Mouse (Mus musculus) embryonic facial prominence, embryonic 12.5 days (tissue): ENCODE results near the gene Rpl34. TPM values are rescaled to one million over a fixed set of nuclear protein-coding genes. Genes with fewer than 3 reads are reported as not detected.

Experiments
- ATAC-seq: fragments of 200-750 bp; cut with Nextera tagmentation; 2 replicates; pipeline ENCODE4 v1.8.0; 2017; ENCODE audit not compliant: insufficient number of reproducible peaks, insufficient read depth, low FRiP score, low TSS enrichment
- H3K27ac ChIP-seq: fragments of 300-500 bp; sonication (generic); 2 replicates; pipeline ENCODE4 v1.5.1; 2016; ENCODE audit warnings: mild to moderate bottlenecking
- H3K27me3 ChIP-seq: fragments of 300-500 bp; sonication (generic); 2 replicates; pipeline ENCODE4 v1.6.1; 2016; ENCODE audit warnings: mild to moderate bottlenecking, moderate library complexity
- H3K36me3 ChIP-seq: fragments of 300-500 bp; sonication (generic); 2 replicates; pipeline ENCODE4 v1.6.1; 2016; ENCODE audit warnings: mild to moderate bottlenecking
- H3K4me1 ChIP-seq: fragments of 300-500 bp; sonication (generic); 2 replicates; pipeline ENCODE4 v1.6.1; 2016
- H3K4me2 ChIP-seq: fragments of 300-500 bp; sonication (generic); replicated peaks from 2 replicates; pipeline ENCODE4 v1.6.1; 2016; ENCODE audit warnings: mild to moderate bottlenecking, moderate library complexity
- H3K4me3 ChIP-seq: fragments of 300-500 bp; sonication (generic); 2 replicates; pipeline ENCODE4 v1.5.1; 2016; ENCODE audit warnings: mild to moderate bottlenecking
- H3K9ac ChIP-seq: fragments of 300-500 bp; sonication (generic); 2 replicates; pipeline ENCODE4 v1.6.1; 2016; ENCODE audit warnings: mild to moderate bottlenecking, moderate library complexity
- H3K9me3 ChIP-seq: fragments of 300-500 bp; sonication (generic); 2 replicates; pipeline ENCODE4 v1.6.1; 2016; ENCODE audit warnings: mild to moderate bottlenecking, moderate library complexity
- WGBS: fragments of 180-500 bp; shearing (Covaris S2); methylation state at CpG from one replicate; pipeline ENCODE4 v1.1.7; 2016; 5-methylcytosine and 5-hydroxymethylcytosine counted together
- polyA plus RNA-seq: library from polyadenylated mRNA; unstranded; fragments of >200 nt; fragmentation: Nextera tagmentation; extraction: Ambion mirVana; gene quantifications from 2 replicates; pipeline ENCODE4 v1.2.1, GENCODE M21; 2016

Gene Rpl34
- polyA plus RNA-seq, 1 experiment from 2014 or later = 842 TPM

DNA sequence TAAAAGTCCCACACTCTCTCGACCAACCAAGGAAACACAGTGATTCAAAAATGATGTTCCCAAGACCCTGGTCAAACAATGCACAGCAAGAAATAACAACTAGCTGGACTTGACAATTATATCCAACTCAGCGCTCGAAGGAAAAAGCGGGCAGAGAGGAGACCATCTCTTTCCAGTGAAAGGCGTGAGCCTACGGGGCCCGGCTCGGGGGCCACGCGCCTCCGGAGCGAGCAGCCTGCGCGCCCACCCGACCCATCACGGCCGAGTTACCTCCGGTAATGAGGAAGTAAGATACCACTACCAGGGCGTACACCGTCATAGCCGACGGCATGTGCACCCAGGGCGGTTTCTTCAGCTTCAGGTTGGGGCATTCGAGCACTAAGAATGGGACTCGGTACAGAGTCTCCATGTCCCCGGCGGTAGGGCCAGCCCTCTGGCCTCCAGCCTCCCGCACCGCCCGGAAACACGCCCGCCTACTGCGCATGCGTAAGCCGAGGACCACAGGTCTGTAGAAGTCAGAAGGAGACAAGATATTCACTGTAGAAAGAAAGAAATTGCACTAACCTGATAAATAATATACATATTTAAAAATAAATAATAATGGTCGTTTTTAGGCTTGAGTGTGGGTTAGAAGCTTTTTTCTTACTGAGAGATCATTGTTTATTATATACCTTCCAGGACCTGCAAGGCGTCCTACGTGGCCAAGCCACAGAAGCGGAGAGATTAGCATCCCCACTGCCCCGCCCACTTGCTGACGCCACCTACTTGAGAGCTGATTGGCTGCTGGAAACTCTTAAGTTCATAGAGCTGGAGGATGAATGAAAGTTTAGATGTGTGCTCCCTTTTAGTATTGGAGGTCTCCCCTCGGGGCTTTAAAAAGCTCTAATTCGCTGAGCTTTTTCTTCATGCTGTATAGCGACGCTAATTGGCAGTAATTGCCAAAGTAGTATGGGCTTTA lies 21.0 kb downstream of the Rpl34 start, which contains the start of gene Ostc:
Gene Ostc (minus strand): TSS at position 478 of the 958 bp plus-strand sequence.
- Histone ChIP-seq H3K36me3 (peaks cover 5% of the 10 kb centered on the region; the same call in 1 of the 2 replicates), H3K4me2 (peak within 1 kb of the TSS; percentile 73), H3K9ac (peak within 1 kb of the TSS; percentile 86), H3K4me3 (peak within 1 kb of the TSS; percentile 77), H3K9me3 (no peaks in the 10 kb centered on the region), H3K27ac (peak within 1 kb of the TSS; percentile 75), H3K4me1 (peaks cover 15% of the 10 kb centered on the region), H3K27me3 (no peaks in the 10 kb centered on the region)
- ATAC-seq = peak; percentile 95
- WGBS = under 1% methylated on average over 45 of the region's 45 CpGs

DNA sequence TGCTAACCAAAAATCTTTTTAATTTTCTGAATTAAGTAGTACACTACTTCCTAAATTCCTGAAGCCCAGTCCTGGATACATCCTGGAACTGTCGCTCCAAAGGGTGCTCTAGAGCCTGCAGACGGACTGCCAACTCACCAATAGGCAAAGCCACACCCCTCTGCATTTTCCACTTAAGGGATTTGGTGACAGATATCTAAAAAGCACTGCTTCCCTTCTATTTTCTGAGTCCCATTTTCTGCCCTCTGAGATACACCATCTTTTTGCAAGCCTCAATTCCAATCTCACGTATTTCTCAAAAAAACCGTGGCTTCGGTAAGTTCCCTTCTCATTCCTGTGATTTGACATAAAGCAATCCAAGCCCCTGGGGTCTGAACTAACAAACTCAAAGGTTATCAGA lies 21.7 kb downstream of the Rpl34 start:
- H3K4me2 ChIP-seq = peak overlapping the region; percentile 73
- peak overlapping the region; percentile 77 for H3K4me3 ChIP-seq
- ATAC-seq = no peak
- H3K27ac ChIP-seq = peak overlapping the region; percentile 75; the same call in 1 of the 2 replicates
- 1% methylated on average over 5 of the region's 5 CpGs for WGBS
- H3K9me3 ChIP-seq = no peaks in the 10 kb centered on the region
- H3K9ac ChIP-seq = peak overlapping the region; percentile 86
- peaks cover 9% of the 10 kb centered on the region; the same call in 1 of the 2 replicates for H3K36me3 ChIP-seq
- H3K27me3 ChIP-seq = no peaks in the 10 kb centered on the region
- peaks cover 15% of the 10 kb centered on the region for H3K4me1 ChIP-seq

DNA sequence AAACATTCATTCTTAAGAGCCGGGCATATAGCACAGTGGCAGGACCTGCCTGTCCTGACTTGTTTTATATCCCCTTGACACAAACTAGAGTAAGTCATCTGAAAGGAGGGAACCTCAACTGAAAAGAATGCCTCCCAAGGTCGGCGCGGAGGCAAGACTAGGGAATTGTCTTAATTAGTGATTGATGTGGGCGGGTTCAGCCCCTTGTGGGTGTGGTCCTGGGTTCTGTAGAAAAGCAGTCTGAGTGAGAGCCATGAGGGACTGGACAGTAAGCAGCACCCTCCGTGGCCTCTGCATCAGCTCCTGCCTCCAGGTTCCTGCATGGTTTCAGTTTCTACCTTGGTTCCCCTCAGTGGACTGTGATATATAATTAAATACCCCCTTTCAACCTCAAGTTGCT lies 27.9 kb downstream of the Rpl34 start:
- Histone ChIP-seq H3K4me3 (no peak overlapping the region), H3K36me3 (peaks cover 60% of the 10 kb centered on the region), H3K27me3 (no peaks in the 10 kb centered on the region), H3K4me2 (no peak overlapping the region), H3K9me3 (no peaks in the 10 kb centered on the region), H3K4me1 (peaks cover 7% of the 10 kb centered on the region; the same call in 1 of the 2 replicates), H3K9ac (no peak overlapping the region), H3K27ac (no peak overlapping the region)
- no peak for ATAC-seq
- 81% methylated on average over 6 of the region's 6 CpGs for WGBS

DNA sequence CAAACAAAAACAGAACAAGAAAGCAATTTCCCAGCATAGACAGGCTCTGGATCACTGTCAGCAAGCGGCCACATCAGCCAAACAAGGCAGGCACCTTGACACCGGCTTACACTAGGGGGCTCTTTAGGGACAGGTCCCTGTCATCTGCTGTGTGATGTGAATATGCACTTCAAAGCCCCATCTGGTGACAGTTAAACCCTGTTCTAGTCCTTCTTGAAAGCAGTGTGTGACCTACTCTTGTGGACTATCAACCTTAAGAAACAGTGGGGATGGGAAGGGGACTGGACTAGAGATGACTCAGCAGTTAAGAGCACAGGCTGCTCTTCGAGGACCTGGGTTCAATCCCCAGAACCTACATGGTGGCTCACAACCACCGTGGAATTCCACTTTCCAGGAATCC lies 32.6 kb downstream of the Rpl34 start:
- ATAC-seq = no peak
- WGBS = 82% methylated on average over 4 of the region's 4 CpGs
- Histone ChIP-seq H3K4me1 (no peaks in the 10 kb centered on the region), H3K4me2 (no peak overlapping the region), H3K27ac (no peak overlapping the region), H3K9ac (no peak overlapping the region), H3K27me3 (no peaks in the 10 kb centered on the region), H3K9me3 (no peaks in the 10 kb centered on the region), H3K36me3 (peaks cover 63% of the 10 kb centered on the region), H3K4me3 (no peak overlapping the region)

DNA sequence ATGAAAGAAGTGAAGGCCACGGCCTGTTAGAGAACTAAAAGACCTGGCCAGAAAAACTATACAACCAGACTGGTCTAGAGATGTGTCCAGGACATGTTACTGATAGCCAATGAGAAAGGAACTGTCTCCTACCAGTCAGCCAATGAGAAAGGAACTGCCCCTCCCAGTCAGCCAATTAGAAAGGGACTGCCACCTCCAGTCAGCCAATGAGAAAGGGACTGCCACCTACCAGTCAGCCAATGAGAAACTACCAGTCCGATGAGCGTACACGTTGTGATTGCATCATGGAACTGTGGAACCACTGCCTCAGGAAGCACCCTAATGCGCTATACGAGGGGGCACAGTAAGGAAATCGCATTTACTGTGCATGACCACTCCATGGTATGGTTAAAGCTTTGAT lies 35.5 kb downstream of the Rpl34 start:
- H3K36me3 ChIP-seq = peaks cover 37% of the 10 kb centered on the region
- H3K27ac ChIP-seq = no peak overlapping the region
- ATAC-seq = no peak
- 94% methylated on average over 7 of the region's 7 CpGs for WGBS
- H3K9me3 ChIP-seq = no peaks in the 10 kb centered on the region
- H3K27me3 ChIP-seq = no peaks in the 10 kb centered on the region
- no peak overlapping the region for H3K9ac ChIP-seq
- no peak overlapping the region for H3K4me2 ChIP-seq
- H3K4me3 ChIP-seq = no peak overlapping the region
- H3K4me1 ChIP-seq = peaks cover 7% of the 10 kb centered on the region

DNA sequence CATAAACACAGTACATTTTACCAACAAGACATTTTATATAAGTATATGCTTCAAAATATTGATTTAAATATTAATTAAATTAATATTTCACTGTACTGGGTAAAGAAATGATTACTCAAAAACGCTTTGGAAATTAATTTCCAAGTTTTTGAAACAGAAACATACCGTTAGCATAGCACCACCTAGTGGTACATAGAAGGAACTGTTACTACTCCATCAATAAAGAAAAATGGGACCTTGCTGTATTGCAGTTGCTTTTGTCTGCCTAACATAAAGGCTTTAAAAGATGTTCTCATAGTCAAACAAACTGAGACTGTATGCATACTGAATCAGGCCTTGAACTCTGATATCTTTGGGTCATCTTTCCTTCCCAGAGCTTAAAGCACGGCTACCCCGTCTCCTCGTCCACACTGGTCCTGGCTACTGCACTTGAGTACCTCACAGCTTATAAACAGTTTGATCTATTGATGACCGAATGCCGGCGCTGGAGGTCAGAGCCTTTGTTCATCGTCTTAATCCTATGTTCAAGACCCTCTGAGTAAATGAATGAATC lies 36.1 kb downstream of the Rpl34 start:
- no peak for ATAC-seq
- H3K9ac ChIP-seq = no peak overlapping the region
- 68% methylated on average over 9 of the region's 9 CpGs for WGBS
- no peak overlapping the region for H3K4me3 ChIP-seq
- H3K4me1 ChIP-seq = peaks cover 7% of the 10 kb centered on the region
- no peaks in the 10 kb centered on the region for H3K9me3 ChIP-seq
- no peak overlapping the region for H3K27ac ChIP-seq
- H3K4me2 ChIP-seq = no peak overlapping the region
- H3K36me3 ChIP-seq = peaks cover 31% of the 10 kb centered on the region
- H3K27me3 ChIP-seq = no peaks in the 10 kb centered on the region

DNA sequence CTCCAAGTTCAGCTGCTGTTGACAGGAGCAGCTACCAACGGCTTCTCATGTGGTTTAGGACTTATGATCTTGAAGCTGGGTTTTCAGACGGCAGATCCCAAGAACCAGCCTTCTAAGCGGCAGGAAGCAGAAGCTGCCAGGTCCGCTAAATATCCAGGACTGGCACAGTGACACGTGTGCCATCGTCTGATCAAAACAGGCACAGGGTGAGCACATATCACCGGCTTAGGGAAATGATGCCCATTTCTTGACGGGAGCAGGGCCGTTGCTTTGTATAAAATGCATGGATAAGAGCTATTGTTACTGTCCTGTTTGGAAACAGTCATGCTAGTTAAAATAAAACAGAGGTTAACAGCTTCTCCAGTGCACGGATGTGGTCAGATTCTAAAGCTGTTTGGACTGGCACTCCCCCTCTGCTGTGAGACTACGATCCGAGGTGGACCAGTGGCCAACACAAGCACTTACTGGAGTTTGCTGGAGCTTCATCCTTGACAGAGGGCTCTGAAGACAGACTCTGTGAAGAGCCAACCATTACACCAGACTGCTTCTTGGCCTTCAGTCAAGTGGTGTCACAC lies 38.5 kb downstream of the Rpl34 start:
- Histone ChIP-seq H3K9me3 (no peaks in the 10 kb centered on the region), H3K4me2 (peak overlapping the region; percentile 53), H3K27me3 (no peaks in the 10 kb centered on the region), H3K4me1 (peaks cover 7% of the 10 kb centered on the region), H3K9ac (peak overlapping the region; percentile 40; the same call in 1 of the 2 replicates), H3K36me3 (peaks cover 15% of the 10 kb centered on the region), H3K27ac (0 out of 2 replicates have a peak overlapping the region, but pooled peaks have one; percentile 36), H3K4me3 (peak overlapping the region; percentile 28)
- WGBS = 52% methylated on average over 12 of the region's 12 CpGs
- no peak for ATAC-seq

DNA sequence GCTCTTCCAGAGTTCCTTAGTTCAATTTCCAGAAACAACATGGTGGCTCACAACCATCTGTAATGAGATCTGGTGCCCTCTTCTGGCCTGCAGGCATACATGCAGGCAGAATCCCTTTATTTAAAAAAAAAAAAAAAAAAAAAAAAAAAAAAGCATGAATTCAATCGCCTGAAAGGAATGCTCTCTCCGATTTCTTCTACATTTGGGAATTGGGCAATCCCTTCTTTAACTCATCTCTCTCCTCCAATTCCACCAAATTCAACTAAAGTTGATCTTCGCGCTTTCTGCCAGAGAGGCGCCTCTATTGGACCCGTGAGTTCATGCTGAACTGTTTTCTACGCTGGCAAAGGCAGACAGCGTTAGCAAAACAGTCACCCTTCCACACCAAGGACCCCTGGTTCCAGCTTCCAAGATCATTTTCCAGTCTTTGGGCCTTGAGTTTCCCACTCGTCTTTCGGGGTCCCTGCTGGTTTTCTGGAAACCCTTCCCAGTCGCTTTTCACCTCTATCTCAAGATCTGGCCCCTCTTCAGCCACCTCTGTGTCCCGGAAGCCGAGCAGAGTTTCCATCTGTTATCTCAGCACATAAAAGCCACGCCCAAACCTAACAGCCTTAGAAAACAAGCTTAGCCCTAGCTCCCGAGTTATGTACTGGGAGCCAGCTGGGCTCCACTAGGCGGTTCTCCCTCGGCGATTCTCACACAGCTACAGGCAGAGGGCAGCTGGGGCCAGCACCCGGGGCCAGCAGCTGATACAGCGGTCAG lies 39.2 kb downstream of the Rpl34 start:
- peak overlapping the region; percentile 28 for H3K4me3 ChIP-seq
- peak overlapping the region; percentile 40; the same call in 1 of the 2 replicates for H3K9ac ChIP-seq
- no peak for ATAC-seq
- H3K4me1 ChIP-seq = peaks cover 7% of the 10 kb centered on the region
- WGBS = 14% methylated on average over 20 of the region's 20 CpGs
- peak overlapping the region; percentile 36; the same call in 1 of the 2 replicates for H3K27ac ChIP-seq
- no peaks in the 10 kb centered on the region for H3K27me3 ChIP-seq
- peak overlapping the region; percentile 53 for H3K4me2 ChIP-seq
- H3K9me3 ChIP-seq = no peaks in the 10 kb centered on the region
- peaks cover 14% of the 10 kb centered on the region for H3K36me3 ChIP-seq

DNA sequence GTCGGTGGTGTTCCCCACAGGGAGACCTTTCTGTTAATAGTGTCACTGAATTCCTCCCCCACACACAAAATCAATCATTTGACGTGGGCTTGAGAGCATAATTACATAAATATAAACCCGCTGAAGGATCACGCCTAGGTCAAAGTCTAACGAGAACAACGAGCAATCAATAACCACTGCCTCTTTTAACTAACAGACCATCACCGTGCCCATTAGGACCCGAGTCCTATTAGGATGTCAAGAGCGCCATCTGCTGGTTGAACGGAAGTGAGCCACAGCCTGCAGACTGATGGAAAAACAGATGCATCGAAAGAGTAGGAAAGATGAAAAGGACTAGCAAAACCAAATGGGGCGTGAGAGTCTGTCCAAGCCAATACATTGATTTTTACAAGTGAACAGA lies 40.6 kb downstream of the Rpl34 start:
- 21% methylated on average over 12 of the region's 12 CpGs for WGBS
- Histone ChIP-seq H3K27ac (no peak overlapping the region), H3K4me1 (peaks cover 7% of the 10 kb centered on the region), H3K36me3 (peaks cover 3% of the 10 kb centered on the region), H3K4me2 (no peak overlapping the region), H3K27me3 (no peaks in the 10 kb centered on the region), H3K9ac (no peak overlapping the region), H3K9me3 (no peaks in the 10 kb centered on the region), H3K4me3 (no peak overlapping the region)
- no peak for ATAC-seq

DNA sequence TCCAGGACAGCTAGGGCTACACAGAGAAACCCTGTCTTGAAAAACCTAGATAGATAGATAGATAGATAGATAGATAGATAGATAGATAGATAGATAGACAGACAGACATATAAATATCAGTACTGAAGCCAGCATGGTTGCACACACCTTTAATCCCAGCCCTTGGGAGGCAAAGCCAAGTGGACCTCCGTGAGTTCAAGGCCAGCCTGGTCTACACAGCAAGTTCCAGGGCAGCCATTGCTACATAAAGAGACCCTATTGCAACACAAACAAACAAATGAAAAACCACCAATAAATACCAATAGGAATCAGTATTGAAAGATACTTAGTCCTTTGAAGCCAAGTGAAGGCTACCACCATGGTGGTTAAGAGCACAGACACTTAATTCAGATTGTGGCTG lies 43.1 kb downstream of the Rpl34 start:
- H3K4me3 ChIP-seq = no peak overlapping the region
- H3K4me2 ChIP-seq = no peak overlapping the region
- peaks cover 7% of the 10 kb centered on the region for H3K4me1 ChIP-seq
- no peaks in the 10 kb centered on the region for H3K9me3 ChIP-seq
- no peaks in the 10 kb centered on the region for H3K36me3 ChIP-seq
- no peak overlapping the region for H3K27ac ChIP-seq
- no peaks in the 10 kb centered on the region for H3K27me3 ChIP-seq
- WGBS = 100% methylated on average over 1 of the region's 1 CpGs
- no peak for ATAC-seq
- H3K9ac ChIP-seq = no peak overlapping the region

DNA sequence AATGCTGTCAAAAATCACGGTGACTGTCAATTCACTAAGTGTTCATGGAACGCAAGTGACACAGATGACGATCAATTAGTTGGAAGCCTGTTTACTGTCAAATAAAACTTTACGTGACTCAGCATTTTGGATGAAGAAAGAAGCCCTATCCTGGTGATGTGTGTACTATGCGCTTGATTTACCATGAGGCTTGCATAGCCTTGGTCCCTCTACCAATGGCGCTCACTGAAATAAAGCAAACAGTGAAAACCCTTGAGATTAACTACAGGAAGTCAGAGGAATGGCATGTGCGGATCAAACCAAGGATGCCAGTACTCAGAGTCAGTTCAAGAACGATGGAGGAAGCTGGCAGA lies 45.2 kb downstream of the Rpl34 start:
- H3K4me2 ChIP-seq = no peak overlapping the region
- 81% methylated on average over 8 of the region's 8 CpGs for WGBS
- no peak for ATAC-seq
- no peaks in the 10 kb centered on the region for H3K36me3 ChIP-seq
- H3K27me3 ChIP-seq = no peaks in the 10 kb centered on the region
- H3K9me3 ChIP-seq = no peaks in the 10 kb centered on the region
- no peak overlapping the region for H3K4me3 ChIP-seq
- H3K9ac ChIP-seq = no peak overlapping the region
- no peaks in the 10 kb centered on the region for H3K4me1 ChIP-seq
- H3K27ac ChIP-seq = no peak overlapping the region
